Mouse (Mus musculus) heart, embryonic 14.5 days (tissue): ENCODE measurements around the gene Dhx34. TPM values are rescaled to one million over a fixed set of nuclear protein-coding genes. Genes with fewer than 3 reads are reported as not detected.
A peak's percentile ranks its signal among the peaks of the same experiment; 100 is the strongest.

ENCODE experiments used
- ATAC-seq: fragments of 200-750 bp; cut with Nextera tagmentation; 2 replicates; pipeline ENCODE4 v1.8.0; 2017; ENCODE audit warnings: low read depth, moderate TSS enrichment; ENCODE audit not compliant: insufficient number of reproducible peaks, insufficient read depth, low FRiP score
- H3K27ac ChIP-seq, 2 experiments: fragments of 200-500 bp in 1 of 2; fragments of 300-500 bp in 1 of 2; sonication (generic) in 1 of 2; replicated peaks in 1 of 2; 2 replicates each; pipeline ENCODE4 v1.5.1; 2012 to 2014; ENCODE audit warnings: low read depth in 2 of 2, low read length in 2 of 2, control low read depth in 1 of 2, mild to moderate bottlenecking in 1 of 2, mixed read lengths in 1 of 2; ENCODE audit not compliant: control insufficient read depth in 1 of 2, insufficient read depth in 1 of 2
- H3K27me3 ChIP-seq: fragments of 300-500 bp; sonication (generic); 2 replicates; pipeline ENCODE4 v1.6.1; 2014; ENCODE audit warnings: mild to moderate bottlenecking, low read length, control low read depth; ENCODE audit not compliant: control insufficient read depth, insufficient read depth
- H3K36me3 ChIP-seq: fragments of 300-500 bp; sonication (generic); 2 replicates; pipeline ENCODE4 v1.6.1; 2014; ENCODE audit warnings: mild to moderate bottlenecking, control low read depth, low read length, mixed read lengths; ENCODE audit not compliant: control insufficient read depth, insufficient read depth
- H3K4me1 ChIP-seq, 2 experiments: fragments of 200-500 bp in 1 of 2; fragments of 300-500 bp in 1 of 2; sonication (generic) in 1 of 2; 2 replicates each; pipeline ENCODE4 v1.6.1; 2012 to 2014; ENCODE audit warnings: low read length in 2 of 2, control low read depth in 1 of 2, mixed read lengths in 1 of 2; ENCODE audit not compliant: control insufficient read depth in 2 of 2, insufficient read depth in 2 of 2
- H3K4me2 ChIP-seq: fragments of 300-500 bp; sonication (generic); 2 replicates; pipeline ENCODE4 v1.6.1; 2014; ENCODE audit warnings: mild to moderate bottlenecking, low read length
- H3K4me3 ChIP-seq, 2 experiments: fragments of 200-500 bp in 1 of 2; fragments of 300-500 bp in 1 of 2; sonication (generic) in 1 of 2; 2 replicates each; pipeline ENCODE4 v1.5.1; 2012 to 2014; ENCODE audit warnings: low read length in 2 of 2, mild to moderate bottlenecking in 2 of 2, control low read depth in 1 of 2, low read depth in 1 of 2, moderate library complexity in 1 of 2; ENCODE audit not compliant: control insufficient read depth in 1 of 2, insufficient read depth in 1 of 2
- H3K9ac ChIP-seq: fragments of 300-500 bp; sonication (generic); 2 replicates; pipeline ENCODE4 v1.6.1; 2014; ENCODE audit warnings: mild to moderate bottlenecking, low read length
- H3K9me3 ChIP-seq: fragments of 300-500 bp; sonication (generic); 2 replicates; pipeline ENCODE4 v1.6.1; 2016; ENCODE audit warnings: low read length, control low read depth; ENCODE audit not compliant: control insufficient read depth
- WGBS: fragments of 180-500 bp; shearing (Covaris S2); extraction: QIAGEN DNeasy Blood & Tissue Kit; methylation state at CpG from one replicate; pipeline ENCODE4 v1.1.7; 2014; 5-methylcytosine and 5-hydroxymethylcytosine counted together
- polyA plus RNA-seq: library from polyadenylated mRNA; unstranded; fragments of >200 nt; fragmentation: Nextera tagmentation; extraction: Ambion mirVana; gene quantifications from 2 replicates; pipeline ENCODE4 v1.2.1, GENCODE M21; 2014

Dhx34 gene
- polyA plus RNA-seq, 1 experiment from 2014 or later = 7.8 TPM

DNA sequence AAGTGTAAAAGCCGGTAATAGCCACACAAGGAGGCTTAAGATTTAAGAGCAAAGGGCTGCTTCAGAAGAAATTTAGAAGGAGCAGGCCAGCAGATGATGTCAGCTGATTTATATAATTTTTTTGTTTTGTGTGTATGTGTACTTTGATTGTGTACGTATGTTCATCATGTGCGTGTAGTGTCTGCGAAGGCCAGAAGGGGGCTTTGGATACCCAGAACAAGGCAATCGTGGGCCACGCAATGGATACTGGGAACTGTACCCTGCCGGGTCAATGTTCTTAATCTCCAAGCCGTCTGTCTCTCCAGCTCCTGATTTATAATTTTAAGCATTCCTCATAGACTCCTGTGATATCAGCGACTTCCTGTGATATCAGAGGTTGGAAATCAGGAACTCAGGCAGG is 60.5 kb downstream of the Dhx34 start:
- Histone ChIP-seq H3K4me2 (no peak overlapping the region), H3K36me3 (no peaks in the 10 kb centered on the region), H3K9me3 (no peaks in the 10 kb centered on the region), H3K4me3 (no peak overlapping the region), H3K4me1 (peaks cover 2 to 8% of the 10 kb centered on the region in 2 experiments), H3K27me3 (peaks cover 26% of the 10 kb centered on the region), H3K9ac (no peak overlapping the region), H3K27ac (no peak overlapping the region)
- no peak for ATAC-seq
- WGBS = 87% methylated on average over 9 of the region's 9 CpGs

DNA sequence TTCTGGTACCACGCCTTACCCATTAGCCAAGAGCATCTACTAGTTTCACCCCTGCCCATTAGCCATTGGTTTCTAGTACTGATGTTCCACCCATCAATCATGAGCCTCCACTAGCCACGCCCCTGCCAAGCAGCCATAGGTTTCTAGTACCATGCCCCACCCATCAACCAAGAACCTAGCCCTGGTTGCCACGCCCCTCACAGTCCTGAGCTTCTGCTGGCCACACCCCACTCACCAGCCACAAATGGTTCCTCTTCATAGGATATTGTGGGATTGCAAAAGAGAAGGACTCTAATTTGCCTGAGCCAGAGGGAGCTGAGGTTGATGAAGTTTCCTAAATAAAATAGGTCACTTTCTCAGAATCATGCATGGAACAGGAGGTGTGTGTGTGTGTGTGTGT is 61.1 kb downstream of the Dhx34 start:
- H3K27ac ChIP-seq = no peak overlapping the region
- H3K9me3 ChIP-seq = no peaks in the 10 kb centered on the region
- H3K4me2 ChIP-seq = no peak overlapping the region
- no peak overlapping the region for H3K4me3 ChIP-seq
- no peak overlapping the region for H3K9ac ChIP-seq
- H3K27me3 ChIP-seq = peaks cover 26% of the 10 kb centered on the region
- ATAC-seq = no peak
- H3K36me3 ChIP-seq = no peaks in the 10 kb centered on the region
- WGBS = 58% methylated on average over 3 of the region's 3 CpGs
- peaks cover 2 to 14% of the 10 kb centered on the region in 2 experiments for H3K4me1 ChIP-seq

DNA sequence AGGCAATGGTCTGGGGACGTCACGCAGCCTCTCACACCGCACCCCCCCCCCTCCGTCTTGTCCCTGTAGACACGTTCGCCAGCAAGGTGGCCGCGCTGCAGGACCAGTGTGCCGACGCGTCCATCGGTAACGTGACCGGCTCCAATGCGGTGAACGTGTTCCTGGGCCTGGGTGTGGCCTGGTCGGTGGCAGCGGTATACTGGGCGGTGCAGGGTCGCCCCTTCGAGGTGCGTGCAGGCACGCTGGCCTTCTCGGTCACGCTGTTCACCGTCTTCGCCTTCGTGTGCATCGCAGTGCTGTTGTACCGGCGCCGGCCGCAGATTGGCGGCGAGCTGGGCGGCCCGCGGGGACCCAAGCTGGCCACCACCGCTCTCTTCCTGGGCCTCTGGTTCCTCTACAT is 63.1 kb downstream of the Dhx34 start:
- H3K27me3 ChIP-seq = peaks cover 26% of the 10 kb centered on the region
- H3K36me3 ChIP-seq = no peaks in the 10 kb centered on the region
- no peaks in the 10 kb centered on the region for H3K9me3 ChIP-seq
- peak overlapping the region; percentile 52 for H3K4me2 ChIP-seq
- peak overlapping the region; percentile 34; the same call in 1 of the 2 replicates for H3K9ac ChIP-seq
- peaks cover 5 to 21% of the 10 kb centered on the region in 2 experiments for H3K4me1 ChIP-seq
- no peak overlapping the region for H3K27ac ChIP-seq
- no peak for ATAC-seq
- whole genome bisulfite sequencing = 8% methylated on average over 39 of the region's 39 CpGs
- peak overlapping the region; percentile 12 to 22; a peak in 2 of 4 replicates for H3K4me3 ChIP-seq

DNA sequence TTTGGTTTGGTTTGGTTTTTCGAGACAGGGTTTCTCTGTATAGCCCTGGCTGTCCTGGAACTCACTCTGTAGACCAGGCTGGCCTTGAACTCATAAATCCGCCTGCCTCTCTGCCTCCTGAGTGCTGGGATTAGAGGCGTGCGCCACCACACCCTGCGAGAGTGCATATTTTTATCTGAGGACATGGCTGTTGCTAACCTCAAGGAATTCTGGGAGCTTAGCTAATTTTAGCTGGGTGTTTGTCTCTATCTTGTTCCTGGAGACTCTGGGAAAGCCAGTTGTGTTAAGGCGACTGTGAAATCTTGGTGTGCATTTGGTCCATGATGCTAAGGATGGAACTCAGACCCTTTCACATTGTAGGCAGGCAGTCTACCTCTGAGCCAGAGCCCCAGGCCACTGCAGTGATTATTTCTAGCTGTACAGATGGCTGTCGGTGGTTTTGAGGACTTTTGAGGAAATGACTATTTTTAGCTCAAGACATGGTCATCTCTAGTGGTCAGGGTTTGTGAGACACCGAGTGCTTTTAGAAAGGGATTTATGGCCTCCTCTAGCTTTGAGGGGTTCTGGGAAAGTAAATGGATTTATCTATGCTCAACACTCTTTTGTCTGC is 65.6 kb downstream of the Dhx34 start:
- no peak overlapping the region for H3K4me2 ChIP-seq
- peaks cover 5 to 21% of the 10 kb centered on the region in 2 experiments for H3K4me1 ChIP-seq
- H3K4me3 ChIP-seq = no peak overlapping the region
- no peaks in the 10 kb centered on the region for H3K9me3 ChIP-seq
- H3K36me3 ChIP-seq = no peaks in the 10 kb centered on the region
- H3K27ac ChIP-seq = peak overlapping the region; percentile 63 to 71
- H3K9ac ChIP-seq = no peak overlapping the region
- WGBS = 26% methylated on average over 8 of the region's 8 CpGs
- peaks cover 26% of the 10 kb centered on the region for H3K27me3 ChIP-seq
- no peak for ATAC-seq

DNA sequence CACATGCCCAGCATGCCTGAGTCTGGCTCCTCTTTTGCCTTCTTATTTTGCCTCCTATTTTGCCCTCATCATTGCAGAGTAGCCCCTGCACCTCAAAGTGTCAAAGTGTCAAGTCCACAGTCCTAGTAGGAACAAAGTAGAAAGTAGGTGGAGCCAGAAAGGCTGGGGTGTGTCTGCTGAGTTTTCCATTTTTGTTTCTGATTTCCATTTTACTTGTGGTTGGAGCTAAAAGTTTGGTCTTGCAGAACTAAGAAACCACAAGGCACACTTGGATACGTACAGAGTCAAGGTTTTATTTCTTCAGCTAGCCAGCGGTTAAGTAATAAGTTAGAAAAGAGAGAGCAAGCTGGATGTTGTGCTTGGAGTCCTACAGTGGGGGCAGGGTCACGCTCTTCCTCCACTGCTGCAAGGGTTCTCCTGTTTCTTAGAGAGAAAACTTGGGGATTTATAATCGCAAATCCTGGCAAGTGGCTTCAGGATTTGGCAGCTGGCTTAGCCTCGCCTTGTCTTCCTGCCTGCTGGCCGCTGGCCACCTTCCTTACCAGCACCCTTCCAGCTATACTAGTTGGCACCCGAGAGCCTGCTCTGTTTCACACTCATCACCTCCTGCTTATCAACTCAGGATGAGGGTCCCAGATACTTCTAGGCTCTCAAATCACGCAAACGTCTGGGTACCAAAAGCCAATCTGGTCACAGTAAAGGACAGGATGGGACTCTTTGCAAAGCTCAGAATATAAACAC is 66.5 kb downstream of the Dhx34 start:
- ATAC-seq = no peak
- WGBS = 35% methylated on average over 9 of the region's 9 CpGs
- H3K27ac ChIP-seq = peak overlapping the region in 1 of 2 experiments; percentile 71; a peak in 3 of 4 replicates

DNA sequence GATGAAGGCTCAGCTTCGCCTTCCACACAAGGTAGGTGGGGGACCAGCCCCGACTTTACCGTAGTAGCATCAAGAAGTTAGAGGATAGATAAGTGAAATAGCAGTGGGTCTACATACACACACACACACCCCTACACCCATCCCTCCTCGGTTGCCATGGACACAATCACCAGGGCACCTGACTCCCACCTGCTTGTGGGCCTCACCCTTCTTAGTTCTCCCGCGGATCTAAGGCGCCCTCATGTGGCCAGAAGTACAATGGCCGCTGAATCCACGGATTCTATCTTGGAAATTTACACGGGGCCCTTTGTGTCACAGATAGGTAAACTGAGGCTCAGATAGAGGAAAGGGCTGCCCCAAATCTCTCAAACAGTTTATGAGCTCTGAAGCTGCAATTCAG is 68.3 kb downstream of the Dhx34 start:
- H3K27ac ChIP-seq = no peak overlapping the region
- no peaks in the 10 kb centered on the region for H3K9me3 ChIP-seq
- H3K4me2 ChIP-seq = no peak overlapping the region
- H3K9ac ChIP-seq = no peak overlapping the region
- H3K4me3 ChIP-seq = no peak overlapping the region
- H3K36me3 ChIP-seq = no peaks in the 10 kb centered on the region
- ATAC-seq = no peak
- H3K4me1 ChIP-seq = peaks cover 3 to 18% of the 10 kb centered on the region in 2 experiments
- H3K27me3 ChIP-seq = peaks cover 11% of the 10 kb centered on the region
- WGBS = 18% methylated on average over 9 of the region's 10 CpGs

More for the DNA sequence above, 66.5 kb downstream of the Dhx34 start:
- Histone ChIP-seq H3K9ac (no peak overlapping the region), H3K4me3 (no peak overlapping the region), H3K4me1 (peaks cover 5 to 21% of the 10 kb centered on the region in 2 experiments), H3K36me3 (no peaks in the 10 kb centered on the region), H3K9me3 (no peaks in the 10 kb centered on the region), H3K27me3 (peaks cover 23% of the 10 kb centered on the region), H3K4me2 (no peak overlapping the region)

DNA sequence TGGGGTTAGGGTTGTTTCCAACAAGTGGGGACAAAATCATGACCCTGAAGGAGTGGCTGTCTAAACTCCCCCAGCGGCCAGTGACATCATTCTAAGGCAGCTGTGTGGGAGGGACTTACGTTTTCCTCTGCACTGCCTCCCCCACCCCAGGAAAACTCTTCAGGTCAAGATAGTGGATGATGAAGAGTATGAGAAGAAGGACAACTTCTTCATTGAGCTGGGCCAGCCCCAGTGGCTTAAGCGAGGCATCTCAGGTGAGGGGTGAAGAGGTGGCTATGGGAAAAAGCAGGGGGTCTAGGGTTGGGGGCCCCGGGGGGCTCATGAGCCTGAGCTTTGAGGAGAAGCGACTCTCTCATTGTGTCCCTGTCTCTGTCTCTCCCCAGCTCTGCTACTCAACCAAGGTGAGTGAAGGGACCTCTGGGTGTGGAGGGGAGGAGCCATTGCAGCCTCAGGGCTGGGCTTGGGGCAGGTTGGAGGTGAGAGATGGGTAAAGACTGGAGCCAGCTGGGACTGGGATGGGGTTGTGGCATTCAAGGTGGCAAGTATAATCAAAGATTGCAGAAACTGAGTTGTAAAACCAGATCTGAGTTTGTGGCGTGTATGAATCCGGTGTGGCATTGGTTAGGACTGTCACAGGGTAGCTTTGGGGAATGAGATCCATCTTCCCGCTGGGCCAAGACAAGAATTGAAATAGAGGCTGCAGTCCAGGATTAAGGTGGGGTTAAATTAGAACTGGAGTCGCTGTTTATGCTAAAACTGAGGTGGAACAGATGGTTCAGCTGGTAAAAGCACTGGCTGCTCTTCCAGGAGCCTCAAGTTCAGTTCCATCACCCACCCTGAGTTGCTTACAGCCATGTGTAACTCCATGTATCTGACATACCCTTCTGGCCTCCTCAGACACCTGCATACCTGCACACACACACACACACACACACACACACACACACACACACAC is 71.4 kb downstream of the Dhx34 start:
- H3K27me3 ChIP-seq = peaks cover 27% of the 10 kb centered on the region
- H3K9ac ChIP-seq = no peak overlapping the region
- no peak for ATAC-seq
- no peaks in the 10 kb centered on the region for H3K9me3 ChIP-seq
- 72% methylated on average over 9 of the region's 9 CpGs for WGBS
- peaks cover 2 to 5% of the 10 kb centered on the region in 2 experiments; a peak in 2 of 4 replicates for H3K4me1 ChIP-seq
- H3K4me3 ChIP-seq = no peak overlapping the region
- no peaks in the 10 kb centered on the region for H3K36me3 ChIP-seq
- no peak overlapping the region for H3K4me2 ChIP-seq
- no peak overlapping the region for H3K27ac ChIP-seq
